In the genomic region with DNA sequence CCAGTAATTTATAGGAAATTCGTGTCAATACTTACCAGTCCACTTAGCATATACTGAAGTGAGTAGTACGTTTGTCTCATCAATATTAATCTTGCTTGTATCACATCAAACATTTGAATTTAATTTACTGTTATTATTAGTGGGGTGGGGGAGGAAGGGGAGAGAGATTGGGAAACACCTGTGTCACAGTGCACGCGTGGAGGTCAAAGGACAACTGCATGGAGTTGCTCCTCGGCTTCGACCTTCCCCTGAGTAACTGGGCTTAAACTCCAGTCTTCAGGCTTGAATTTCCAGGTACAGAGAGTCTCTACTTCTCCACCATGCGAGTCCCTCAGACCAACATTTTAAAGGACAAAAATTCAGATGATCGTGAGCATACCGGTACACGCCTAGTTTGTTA, we compare ENCODE assay signal across 22 mouse cellular contexts. TPM values are rescaled to one million over a fixed set of nuclear protein-coding genes. Genes with fewer than 3 reads are reported as not detected.
DNase-seq lines count a peak whose midpoint lies in the region; ATAC-seq lines count a peak whose summit lies in the region.
"Had no signal": no experiment of that assay in that cellular context is flagged by ENCODE, and none has a peak within 500 bp of the region (broad histone marks: within the 10 kb centered on the region; RNA-seq: fewer than 3 reads in every experiment).

No protein-coding gene starts in this region.

- peaks cover 3% of the 10 kb centered on the region; the same call in 1 of the 2 replicates for H3K36me3 ChIP-seq in heart, embryonic 10.5 days
- H3K36me3 ChIP-seq in midbrain, embryonic 11.5 days (ENCODE audit: control insufficient read depth, insufficient read depth, low read length): no peaks in the 10 kb centered on the region
- H3K36me3 ChIP-seq in midbrain, embryonic 16.5 days (ENCODE audit: control insufficient read depth, insufficient read depth, low read length): no peaks in the 10 kb centered on the region
- H3K36me3 ChIP-seq: embryonic facial prominence, embryonic 13.5 days; embryonic facial prominence, embryonic 15.5 days; forebrain, embryonic 10.5 days; forebrain, embryonic 12.5 days had no signal

- WGBS in heart, embryonic 10.5 days: 93% methylated on average over 10 of the region's 10 CpGs
- 93% methylated on average over 10 of the region's 10 CpGs for WGBS in midbrain, embryonic 11.5 days
- WGBS in midbrain, embryonic 16.5 days: 94% methylated on average over 10 of the region's 10 CpGs

- no peak overlapping the region for H3K4me3 ChIP-seq in heart, embryonic 10.5 days
- H3K4me3 ChIP-seq in midbrain, embryonic 11.5 days (ENCODE audit: low read depth, low read length): no peak overlapping the region
- H3K4me3 ChIP-seq in midbrain, embryonic 16.5 days (ENCODE audit: low read depth, low read length): no peak overlapping the region
- H3K4me3 ChIP-seq: embryonic facial prominence, embryonic 13.5 days; embryonic facial prominence, embryonic 15.5 days; erythroblast, embryonic 14.5 days; forebrain, embryonic 10.5 days; forebrain, embryonic 12.5 days had no signal

- no peaks in the 10 kb centered on the region for H3K9me3 ChIP-seq in heart, embryonic 10.5 days
- H3K9me3 ChIP-seq in midbrain, embryonic 11.5 days (ENCODE audit: control insufficient read depth, low read length): no peaks in the 10 kb centered on the region
- no peaks in the 10 kb centered on the region for H3K9me3 ChIP-seq in midbrain, embryonic 16.5 days (replicated peaks; ENCODE audit: control insufficient read depth, low read length, poor library complexity, severe bottlenecking)
- H3K9me3 ChIP-seq: embryonic facial prominence, embryonic 13.5 days; embryonic facial prominence, embryonic 15.5 days; forebrain, embryonic 10.5 days; forebrain, embryonic 12.5 days had no signal

- no peak overlapping the region for H3K27ac ChIP-seq in heart, embryonic 10.5 days
- H3K27ac ChIP-seq in midbrain, embryonic 11.5 days (ENCODE audit: low read depth, low read length): no peak overlapping the region
- H3K27ac ChIP-seq in midbrain, embryonic 16.5 days (ENCODE audit: low read length): no peak overlapping the region
- H3K27ac ChIP-seq: embryonic facial prominence, embryonic 13.5 days; embryonic facial prominence, embryonic 15.5 days; forebrain, embryonic 10.5 days; forebrain, embryonic 12.5 days had no signal

- no peak overlapping the region for H3K4me2 ChIP-seq in midbrain, embryonic 11.5 days
- no peak overlapping the region for H3K4me2 ChIP-seq in midbrain, embryonic 16.5 days (ENCODE audit: low read length)
- H3K4me2 ChIP-seq: embryonic facial prominence, embryonic 13.5 days; embryonic facial prominence, embryonic 15.5 days; forebrain, embryonic 12.5 days had no signal

- no peaks in the 10 kb centered on the region for H3K27me3 ChIP-seq in heart, embryonic 10.5 days (ENCODE audit: insufficient read depth, poor library complexity, severe bottlenecking)
- H3K27me3 ChIP-seq in midbrain, embryonic 11.5 days (ENCODE audit: control insufficient read depth, insufficient read depth, low read length): no peaks in the 10 kb centered on the region
- no peaks in the 10 kb centered on the region for H3K27me3 ChIP-seq in midbrain, embryonic 16.5 days (ENCODE audit: control insufficient read depth, insufficient read depth, low read depth, low read length)
- H3K27me3 ChIP-seq: embryonic facial prominence, embryonic 13.5 days; embryonic facial prominence, embryonic 15.5 days; forebrain, embryonic 12.5 days had no signal

- peak; percentile 53 for DNase-seq in heart, embryonic 10.5 days (ENCODE audit: low spot score)
- DNase-seq in heart, postnatal 4 days: no peak
- peak; percentile 69 for DNase-seq in midbrain, embryonic 11.5 days (ENCODE audit: low spot score, missing footprints)
- peak; percentile 1 for DNase-seq in thymus, postnatal 4 days
- no peak for DNase-seq in thymus, postnatal 10 days (ENCODE audit: low spot score in 2 of 2)
- DNase-seq: adrenal gland, adult 2 months; adrenal gland, postnatal 10 days; adrenal gland, postnatal 25 days; cerebellum, adult 11 months; cerebellum, adult 18-20 months; cerebellum, adult 8-10 months; cerebellum, adult 9-11 months; cerebellum, postnatal 14 days; cerebellum, postnatal 36 days; embryo, embryonic 11 days had no signal

- no peaks in the 10 kb centered on the region for H3K4me1 ChIP-seq in heart, embryonic 10.5 days
- no peaks in the 10 kb centered on the region for H3K4me1 ChIP-seq in midbrain, embryonic 11.5 days (ENCODE audit: control insufficient read depth, insufficient read depth, low read length)
- no peaks in the 10 kb centered on the region for H3K4me1 ChIP-seq in midbrain, embryonic 16.5 days (ENCODE audit: control insufficient read depth, insufficient read depth, low read length)
- H3K4me1 ChIP-seq: embryonic facial prominence, embryonic 15.5 days; forebrain, embryonic 12.5 days had no signal

- no peak overlapping the region for H3K9ac ChIP-seq in midbrain, embryonic 11.5 days (ENCODE audit: low read length)
- no peak overlapping the region for H3K9ac ChIP-seq in midbrain, embryonic 16.5 days (ENCODE audit: low read depth, low read length)
- H3K9ac ChIP-seq: embryonic facial prominence, embryonic 13.5 days; embryonic facial prominence, embryonic 15.5 days; forebrain, embryonic 12.5 days had no signal

- no peak for ATAC-seq in midbrain, embryonic 11.5 days (ENCODE audit: low FRiP score)
- no peak for ATAC-seq in midbrain, embryonic 16.5 days
- ATAC-seq: forebrain, embryonic 14.5 days had no signal

RNA-seq across cellular contexts. Expression of gene Map3k5, which starts 13.2 kb away (rescaled TPM):
- 2.4 and 2.6 TPM in 2 replicates for polyA plus RNA-seq in heart, embryonic 10.5 days (2016; fragmentation: Nextera tagmentation; extraction: Ambion mirVana)
- 10 to 100 TPM; 27.7 to 28.3 TPM for total RNA-seq in heart, postnatal 4 days (2021)
- 0.51 and 1.0 TPM in 2 replicates for polyA plus RNA-seq in midbrain, embryonic 11.5 days (2014; fragmentation: Nextera tagmentation; extraction: Ambion mirVana)
- polyA plus RNA-seq in midbrain, embryonic 16.5 days (2015; fragmentation: Nextera tagmentation; extraction: Ambion mirVana): 1.1 and 1.2 TPM in 2 replicates
- polyA plus RNA-seq: erythroblast, embryonic 14.5 days had no signal

RNA-seq across cellular contexts. Expression of gene Pex7, which starts 40.0 kb away (rescaled TPM):
- 31.6 and 41.5 TPM in 2 replicates for polyA plus RNA-seq in heart, embryonic 10.5 days (2016; fragmentation: Nextera tagmentation; extraction: Ambion mirVana)
- total RNA-seq in heart, postnatal 4 days (2021): 10 to 100 TPM; 24.0 to 24.2 TPM
- polyA plus RNA-seq in midbrain, embryonic 11.5 days (2014; fragmentation: Nextera tagmentation; extraction: Ambion mirVana): 33.4 and 33.6 TPM in 2 replicates
- polyA plus RNA-seq in midbrain, embryonic 16.5 days (2015; fragmentation: Nextera tagmentation; extraction: Ambion mirVana): 26.0 and 32.8 TPM in 2 replicates

Comparison
In these comparisons a context has a peak if more than half of its experiments do, and no peak if none do; other contexts are left out.
1. DNase-seq: peak in heart, embryonic 10.5 days (single experiment), midbrain, embryonic 11.5 days (single experiment) and thymus, postnatal 4 days (single experiment); none in heart, postnatal 4 days (single experiment) and thymus, postnatal 10 days (0 of 2).